Mouse (Mus musculus) heart, embryonic 14.5 days (tissue): ENCODE measurements at regions not wholly inside any gene's neighbourhood (a gene's known extent, or its start where the extent isn't known, plus 50 kb on each side); places are given as distances from the start of the nearest gene placed in this dataset.

ENCODE experiments used
- ATAC-seq: fragments of 200-750 bp; cut with Nextera tagmentation; 2 replicates; pipeline ENCODE4 v1.8.0; 2017; ENCODE audit warnings: low read depth, moderate TSS enrichment; ENCODE audit not compliant: insufficient number of reproducible peaks, insufficient read depth, low FRiP score
- H3K27ac ChIP-seq, 2 experiments: fragments of 200-500 bp in 1 of 2; fragments of 300-500 bp in 1 of 2; sonication (generic) in 1 of 2; replicated peaks in 1 of 2; 2 replicates each; pipeline ENCODE4 v1.5.1; 2012 to 2014; ENCODE audit warnings: low read depth in 2 of 2, low read length in 2 of 2, control low read depth in 1 of 2, mild to moderate bottlenecking in 1 of 2, mixed read lengths in 1 of 2; ENCODE audit not compliant: control insufficient read depth in 1 of 2, insufficient read depth in 1 of 2
- H3K27me3 ChIP-seq: fragments of 300-500 bp; sonication (generic); 2 replicates; pipeline ENCODE4 v1.6.1; 2014; ENCODE audit warnings: mild to moderate bottlenecking, low read length, control low read depth; ENCODE audit not compliant: control insufficient read depth, insufficient read depth
- H3K36me3 ChIP-seq: fragments of 300-500 bp; sonication (generic); 2 replicates; pipeline ENCODE4 v1.6.1; 2014; ENCODE audit warnings: mild to moderate bottlenecking, control low read depth, low read length, mixed read lengths; ENCODE audit not compliant: control insufficient read depth, insufficient read depth
- H3K4me1 ChIP-seq, 2 experiments: fragments of 200-500 bp in 1 of 2; fragments of 300-500 bp in 1 of 2; sonication (generic) in 1 of 2; 2 replicates each; pipeline ENCODE4 v1.6.1; 2012 to 2014; ENCODE audit warnings: low read length in 2 of 2, control low read depth in 1 of 2, mixed read lengths in 1 of 2; ENCODE audit not compliant: control insufficient read depth in 2 of 2, insufficient read depth in 2 of 2
- H3K4me2 ChIP-seq: fragments of 300-500 bp; sonication (generic); 2 replicates; pipeline ENCODE4 v1.6.1; 2014; ENCODE audit warnings: mild to moderate bottlenecking, low read length
- H3K4me3 ChIP-seq, 2 experiments: fragments of 200-500 bp in 1 of 2; fragments of 300-500 bp in 1 of 2; sonication (generic) in 1 of 2; 2 replicates each; pipeline ENCODE4 v1.5.1; 2012 to 2014; ENCODE audit warnings: low read length in 2 of 2, mild to moderate bottlenecking in 2 of 2, control low read depth in 1 of 2, low read depth in 1 of 2, moderate library complexity in 1 of 2; ENCODE audit not compliant: control insufficient read depth in 1 of 2, insufficient read depth in 1 of 2
- H3K9ac ChIP-seq: fragments of 300-500 bp; sonication (generic); 2 replicates; pipeline ENCODE4 v1.6.1; 2014; ENCODE audit warnings: mild to moderate bottlenecking, low read length
- H3K9me3 ChIP-seq: fragments of 300-500 bp; sonication (generic); 2 replicates; pipeline ENCODE4 v1.6.1; 2016; ENCODE audit warnings: low read length, control low read depth; ENCODE audit not compliant: control insufficient read depth
- WGBS: fragments of 180-500 bp; shearing (Covaris S2); extraction: QIAGEN DNeasy Blood & Tissue Kit; methylation state at CpG from one replicate; pipeline ENCODE4 v1.1.7; 2014; 5-methylcytosine and 5-hydroxymethylcytosine counted together

GRCm38 (mm10) chr11:82514526-82515144 is 125.9 kb downstream of the Tmem132e start:
- WGBS: 89% methylated on average over 4 of the region's 4 CpGs
- no peaks in the 10 kb centered on the region for H3K36me3 ChIP-seq
- H3K4me3 ChIP-seq: no peak overlapping the region
- no peak overlapping the region for H3K9ac ChIP-seq
- no peak for ATAC-seq
- no peaks in the 10 kb centered on the region for H3K4me1 ChIP-seq
- no peak overlapping the region for H3K4me2 ChIP-seq
- H3K27me3 ChIP-seq: no peaks in the 10 kb centered on the region
- H3K9me3 ChIP-seq: no peaks in the 10 kb centered on the region
- H3K27ac ChIP-seq: no peak overlapping the region

- H3K9me3 ChIP-seq: no peaks in the 10 kb centered on the region
- no peak overlapping the region for H3K4me3 ChIP-seq
- H3K4me1 ChIP-seq: no peaks in the 10 kb centered on the region
- no peaks in the 10 kb centered on the region for H3K36me3 ChIP-seq
- H3K27ac ChIP-seq: no peak overlapping the region
- ATAC-seq: no peak
- H3K4me2 ChIP-seq: no peak overlapping the region
- WGBS: 54% methylated on average over 13 of the region's 13 CpGs
- no peak overlapping the region for H3K9ac ChIP-seq
- H3K27me3 ChIP-seq: no peaks in the 10 kb centered on the region
Observed at GRCm38 (mm10) chr11:82508564-82508963, 119.9 kb downstream of the Tmem132e start.
